Mouse (Mus musculus) bone marrow macrophage, adult 2 months (primary cell): Measurements from ENCODE around the gene Tmem159. TPM values are rescaled to one million over a fixed set of nuclear protein-coding genes. Genes with fewer than 3 reads are reported as not detected.

Experiments
- H3K27ac ChIP-seq: 2 replicates; pipeline ENCODE4 v1.5.1; 2012; ENCODE audit warnings: low read depth, low read length; ENCODE audit not compliant: insufficient read depth
- H3K4me1 ChIP-seq: 2 replicates; pipeline ENCODE4 v1.6.1; 2012; ENCODE audit warnings: low read length; ENCODE audit not compliant: control insufficient read depth, insufficient read depth
- H3K4me3 ChIP-seq: 2 replicates; pipeline ENCODE4 v1.5.1; 2012; ENCODE audit warnings: mild to moderate bottlenecking, low read length, moderate library complexity; ENCODE audit not compliant: insufficient read depth
- CTCF ChIP-seq: IDR thresholded peaks from 2 replicates; pipeline ENCODE4 v1.5.1; 2012; ENCODE audit warnings: low read depth, mild to moderate bottlenecking, low read length, moderate library complexity
- POLR2A ChIP-seq: IDR thresholded peaks from 2 replicates; pipeline ENCODE4 v1.6.1; 2012; ENCODE audit warnings: mild to moderate bottlenecking, low read depth, low read length, borderline replicate concordance
- polyA plus RNA-seq: library from polyadenylated mRNA; stranded (reverse); fragments of >200 nt; gene quantifications from 2 replicates; pipeline ENCODE4 v1.2.4, GENCODE M21; 2012; ENCODE audit not compliant: missing spikeins, insufficient read depth, insufficient read length

Tmem159 gene
- polyA plus RNA-seq, 1 experiment, result 30.6 TPM

GRCm38 (mm10) chr7:120127686-120128059 lies 25.5 kb downstream of the Tmem159 start:
- TF ChIP-seq POLR2A (no peak), CTCF (no peak)
- H3K27ac ChIP-seq, result no peak overlapping the region
- H3K4me3 ChIP-seq, result no peak overlapping the region
- peaks cover 2% of the 10 kb centered on the region; the same call in 1 of the 2 replicates for H3K4me1 ChIP-seq

GRCm38 (mm10) chr7:120128951-120129350 lies 26.8 kb downstream of the Tmem159 start:
- H3K4me3 ChIP-seq, result no peak overlapping the region
- peaks cover 2% of the 10 kb centered on the region; the same call in 1 of the 2 replicates for H3K4me1 ChIP-seq
- TF ChIP-seq POLR2A, result no peak
- TF ChIP-seq CTCF, result no peak
- no peak overlapping the region for H3K27ac ChIP-seq

- TF ChIP-seq POLR2A (no peak), CTCF (no peak)
- Histone ChIP-seq H3K4me1 (no peaks in the 10 kb centered on the region), H3K27ac (no peak overlapping the region), H3K4me3 (no peak overlapping the region)
These were observed 40.6 kb downstream of the Tmem159 start for GRCm38 (mm10) chr7:120142743-120143142.

- Histone ChIP-seq H3K4me3 (no peak within 1 kb of the TSS), H3K4me1 (peaks cover 7% of the 10 kb centered on the region), H3K27ac (no peak within 1 kb of the TSS)
- no peak for TF ChIP-seq POLR2A
- no peak for TF ChIP-seq CTCF
These were observed 43.0 kb downstream of the Tmem159 start, which contains the start of gene Zp2 for GRCm38 (mm10) chr7:120145191-120145590. Gene Zp2 (minus strand): TSS chr7:120145291.

- Histone ChIP-seq H3K4me3 (no peak overlapping the region), H3K27ac (peak overlapping the region; percentile 45), H3K4me1 (peaks cover 7% of the 10 kb centered on the region)
- no peak for TF ChIP-seq POLR2A
- TF ChIP-seq CTCF, result no peak
These were observed 48.1 kb downstream of the Tmem159 start for GRCm38 (mm10) chr7:120150257-120150656.

GRCm38 (mm10) chr7:120150898-120151297 lies 48.7 kb downstream of the Tmem159 start:
- TF ChIP-seq POLR2A, result no peak
- no peak for TF ChIP-seq CTCF
- H3K4me1 ChIP-seq, result peaks cover 7% of the 10 kb centered on the region
- H3K4me3 ChIP-seq, result no peak overlapping the region
- H3K27ac ChIP-seq, result no peak overlapping the region

GRCm38 (mm10) chr7:120156841-120157409 lies 54.8 kb downstream of the Tmem159 start:
- no peak overlapping the region for H3K27ac ChIP-seq
- no peak for TF ChIP-seq POLR2A
- TF ChIP-seq CTCF, result no peak
- H3K4me1 ChIP-seq, result peaks cover 4% of the 10 kb centered on the region
- no peak overlapping the region for H3K4me3 ChIP-seq

GRCm38 (mm10) chr7:120157575-120158061 lies 55.5 kb downstream of the Tmem159 start:
- H3K4me3 ChIP-seq, result no peak overlapping the region
- H3K27ac ChIP-seq, result no peak overlapping the region
- peaks cover 4% of the 10 kb centered on the region for H3K4me1 ChIP-seq
- TF ChIP-seq CTCF (no peak), POLR2A (no peak)

GRCm38 (mm10) chr7:120158121-120158613 lies 56.0 kb downstream of the Tmem159 start:
- Histone ChIP-seq H3K27ac (no peak overlapping the region), H3K4me3 (no peak overlapping the region), H3K4me1 (peaks cover 4% of the 10 kb centered on the region)
- TF ChIP-seq CTCF (no peak), POLR2A (no peak)

- Histone ChIP-seq H3K4me3 (no peak overlapping the region), H3K4me1 (no peaks in the 10 kb centered on the region), H3K27ac (no peak overlapping the region)
- TF ChIP-seq CTCF (no peak), POLR2A (no peak)
These were observed 61.6 kb downstream of the Tmem159 start for GRCm38 (mm10) chr7:120163581-120164251.

Other genes starting within 250 kb of the Tmem159 start
- 6.4 and 7.1 TPM in 2 replicates for gene Lyrm1, start 206.5 kb upstream of the Tmem159 start, polyA plus RNA-seq
- 7.8 and 13.0 TPM in 2 replicates for gene Dcun1d3, start 206.1 kb upstream of the Tmem159 start, polyA plus RNA-seq
- gene Dnah3, start 7.1 kb upstream of the Tmem159 start, polyA plus RNA-seq, result not detected in 2 replicates
- gene Zp2, start 42.9 kb downstream of the Tmem159 start, polyA plus RNA-seq, result not detected in 2 replicates
- gene Anks4b, start 71.5 kb downstream of the Tmem159 start, polyA plus RNA-seq, result not detected in 2 replicates
- not detected in 2 replicates for gene Crym, start 99.8 kb downstream of the Tmem159 start, polyA plus RNA-seq
- not detected in 2 replicates for gene Abca14, start 101.6 kb downstream of the Tmem159 start, polyA plus RNA-seq
- gene Abca15, start 226.3 kb downstream of the Tmem159 start, polyA plus RNA-seq, result not detected in 2 replicates